Mouse (Mus musculus) cerebellum, adult 2 months (tissue): ENCODE measurements around the gene Plekhn1. TPM values are rescaled to one million over a fixed set of nuclear protein-coding genes. Genes with fewer than 3 reads are reported as not detected.

ENCODE experiments used
- DNase-seq, 2 experiments: peaks; one replicate each; pipeline ENCODE4 v3.0.0; 2021
- H3K27ac ChIP-seq: fragments of 200-500 bp; 2 replicates; pipeline ENCODE4 v1.5.1; 2012; ENCODE audit warnings: low read length, control low read depth, inconsistent platforms; ENCODE audit not compliant: insufficient read depth
- H3K27me3 ChIP-seq: fragments of 200-500 bp; 2 replicates; pipeline ENCODE4 v1.6.1; 2012; ENCODE audit warnings: inconsistent platforms, mild to moderate bottlenecking, low read length, moderate library complexity; ENCODE audit not compliant: control insufficient read depth, insufficient read depth
- H3K4me1 ChIP-seq: fragments of 200-500 bp; 2 replicates; pipeline ENCODE4 v1.6.1; 2011; ENCODE audit warnings: low read length; ENCODE audit not compliant: control insufficient read depth, insufficient read depth
- H3K4me3 ChIP-seq: fragments of 200-500 bp; replicated peaks from 2 replicates; pipeline ENCODE3; 2011; ENCODE audit warnings: mild to moderate bottlenecking, low read depth, low read length, control low read depth; ENCODE audit not compliant: insufficient read depth
- CTCF ChIP-seq: fragments of 200-500 bp; IDR thresholded peaks from 2 replicates; pipeline ENCODE4 v1.5.1; 2011; ENCODE audit warnings: low read depth, mild to moderate bottlenecking, control low read depth, low read length, moderate library complexity, borderline replicate concordance; ENCODE audit not compliant: insufficient read depth
- POLR2A ChIP-seq: fragments of 200-500 bp; IDR thresholded peaks from 2 replicates; pipeline ENCODE4 v1.6.1; 2011; ENCODE audit warnings: low read length, control low read depth, borderline replicate concordance; ENCODE audit not compliant: insufficient read depth
- WGBS: fragments of 180-500 bp; shearing (Covaris S2); methylation state at CpG from one replicate; pipeline ENCODE4 v1.1.7; 2018; 5-methylcytosine and 5-hydroxymethylcytosine counted together
- polyA plus RNA-seq: library from polyadenylated mRNA; depleted of rRNA; stranded (reverse); fragments of >200 nt; gene quantifications from 2 replicates; pipeline ENCODE4 v1.2.3, GENCODE M21; 2012

The Plekhn1 gene
- polyA plus RNA-seq, 1 experiment: 93.4 TPM

- no peaks in the 10 kb centered on the region for H3K27me3 ChIP-seq
- 93% methylated on average over 4 of the region's 4 CpGs for WGBS
- H3K27ac ChIP-seq: no peak overlapping the region
- H3K4me3 ChIP-seq: no peak overlapping the region
- no peak for DNase-seq
- peaks cover 8% of the 10 kb centered on the region; the same call in 1 of the 2 replicates for H3K4me1 ChIP-seq
- TF ChIP-seq POLR2A (no peak), CTCF (no peak)
Observed at GRCm38 (mm10) chr4:156208872-156209271, 25.8 kb downstream of the Plekhn1 start.

- Histone ChIP-seq H3K4me1 (peaks cover 13% of the 10 kb centered on the region; the same call in 1 of the 2 replicates), H3K4me3 (peak overlapping the region; percentile 84), H3K27me3 (no peaks in the 10 kb centered on the region), H3K27ac (peak overlapping the region; percentile 68)
- WGBS: under 1% methylated on average over 49 of the region's 49 CpGs
- DNase-seq: peak in 1 of 2 experiments; percentile 52
- TF ChIP-seq CTCF (no peak), POLR2A (no peak)
Observed at GRCm38 (mm10) chr4:156203413-156204131, 31.1 kb downstream of the Plekhn1 start.

GRCm38 (mm10) chr4:156203001-156203412, 31.6 kb downstream of the Plekhn1 start, which contains the start of gene AW011738:
Gene AW011738, plus strand, starts transcription at chr4:156203304.
- Histone ChIP-seq H3K27ac (peak within 1 kb of the TSS; percentile 68), H3K4me3 (peak within 1 kb of the TSS; percentile 84), H3K27me3 (no peaks in the 10 kb centered on the region), H3K4me1 (peaks cover 13% of the 10 kb centered on the region; the same call in 1 of the 2 replicates)
- peak; percentile 78 to 86 for DNase-seq
- TF ChIP-seq CTCF (no peak), POLR2A (peak; percentile 49)
- under 1% methylated on average over 34 of the region's 39 CpGs for WGBS

- TF ChIP-seq POLR2A (no peak), CTCF (no peak)
- WGBS: 27% methylated on average over 12 of the region's 12 CpGs
- no peak for DNase-seq
Observed at GRCm38 (mm10) chr4:156202462-156202893, 32.2 kb downstream of the Plekhn1 start.

GRCm38 (mm10) chr4:156200623-156201475, 33.8 kb downstream of the Plekhn1 start, which contains the start of gene Isg15:
Gene Isg15, minus strand, starts transcription at chr4:156200818.
- no peak within 1 kb of the TSS for H3K4me3 ChIP-seq
- WGBS: 74% methylated on average over 10 of the region's 10 CpGs
- no peak for DNase-seq
- no peak within 1 kb of the TSS for H3K27ac ChIP-seq
- TF ChIP-seq CTCF (no peak), POLR2A (no peak)
- H3K4me1 ChIP-seq: peaks cover 13% of the 10 kb centered on the region; the same call in 1 of the 2 replicates
- H3K27me3 ChIP-seq: no peaks in the 10 kb centered on the region

More at GRCm38 (mm10) chr4:156202462-156202893, 32.2 kb downstream of the Plekhn1 start:
- Histone ChIP-seq H3K27me3 (no peaks in the 10 kb centered on the region), H3K27ac (peak overlapping the region; percentile 12; the same call in 1 of the 2 replicates), H3K4me1 (peaks cover 13% of the 10 kb centered on the region; the same call in 1 of the 2 replicates), H3K4me3 (peak overlapping the region; percentile 84)

GRCm38 (mm10) chr4:156197829-156198205, 36.8 kb downstream of the Plekhn1 start:
- Histone ChIP-seq H3K27ac (no peak overlapping the region), H3K4me3 (peak overlapping the region; percentile 83), H3K4me1 (peaks cover 4% of the 10 kb centered on the region; the same call in 1 of the 2 replicates), H3K27me3 (no peaks in the 10 kb centered on the region)
- no peak for TF ChIP-seq CTCF
- no peak for TF ChIP-seq POLR2A
- peak; percentile 83 to 86 for DNase-seq
- under 1% methylated on average over 26 of the region's 26 CpGs for WGBS

- H3K4me3 ChIP-seq: peak within 1 kb of the TSS; percentile 83
- WGBS: 1% methylated on average over 57 of the region's 88 CpGs
- H3K27me3 ChIP-seq: no peaks in the 10 kb centered on the region
- DNase-seq: peak; percentile 76 to 79
- TF ChIP-seq POLR2A (0 out of 2 replicates have a peak, but pooled peaks have one; percentile 19), CTCF (no peak)
- H3K4me1 ChIP-seq: peaks cover under 1% of the 10 kb centered on the region; the same call in 1 of the 2 replicates
- H3K27ac ChIP-seq: no peak within 1 kb of the TSS
Observed at GRCm38 (mm10) chr4:156197131-156197828, 37.4 kb downstream of the Plekhn1 start, which contains the start of gene Agrn. Gene Agrn, minus strand, starts transcription at chr4:156197488.
